ENCODE assay signal across 22 mouse cellular contexts in genomic region chr2:131038197-131038596, GRCm38 (mm10). TPM values are rescaled to one million over a fixed set of nuclear protein-coding genes. Genes with fewer than 3 reads are reported as not detected.
A peak's percentile ranks its signal among the peaks of the same experiment; 100 is the strongest.
DNase-seq lines count a peak whose midpoint lies in the region; TF ChIP-seq lines count a peak whose summit lies in the region.
"Had no signal": no experiment of that assay in that cellular context is flagged by ENCODE, and none has a peak within 500 bp of the region (broad histone marks: within the 10 kb centered on the region; RNA-seq: fewer than 3 reads in every experiment).

No protein-coding gene starts in this region.

- H3K27me3 ChIP-seq in heart, embryonic 10.5 days (ENCODE audit: insufficient read depth, poor library complexity, severe bottlenecking) = peaks cover 65% of the 10 kb centered on the region

- H3K36me3 ChIP-seq in heart, embryonic 10.5 days = no peaks in the 10 kb centered on the region
- H3K36me3 ChIP-seq: embryonic facial prominence, embryonic 12.5 days; embryonic facial prominence, embryonic 15.5 days; forebrain, embryonic 10.5 days; forebrain, embryonic 12.5 days had no signal

- intact Hi-C loops in gastrocnemius, adult 2 months (cut with DNase I) = no loop called here

- H3K27ac ChIP-seq in gastrocnemius, adult 2 months = 0 out of 2 replicates have a peak overlapping the region, but pooled peaks have one; percentile 24
- no peak overlapping the region for H3K27ac ChIP-seq in heart, embryonic 10.5 days
- peak overlapping the region; percentile 84; the same call in 1 of the 2 replicates for H3K27ac ChIP-seq in layer of hippocampus, adult 2 months
- H3K27ac ChIP-seq: embryonic facial prominence, embryonic 12.5 days; embryonic facial prominence, embryonic 15.5 days; forebrain, embryonic 10.5 days; forebrain, embryonic 12.5 days had no signal

- no peak for TF ChIP-seq CTCF in gastrocnemius, adult 2 months (IDR thresholded peaks at IDR 0.05)
- TF ChIP-seq CTCF in layer of hippocampus, adult 2 months (conservative IDR thresholded peaks at IDR 0.05) = no peak

- H3K9me3 ChIP-seq in heart, embryonic 10.5 days = no peaks in the 10 kb centered on the region
- H3K9me3 ChIP-seq: embryonic facial prominence, embryonic 12.5 days; embryonic facial prominence, embryonic 15.5 days; forebrain, embryonic 10.5 days; forebrain, embryonic 12.5 days had no signal

- no peak for DNase-seq in gastrocnemius, adult 2 months
- DNase-seq in gastrocnemius, postnatal 25 days = no peak
- DNase-seq in heart, embryonic 10.5 days (ENCODE audit: low spot score) = peak; percentile 51
- DNase-seq in heart, adult 18-20 months = no peak
- no peak for DNase-seq in layer of hippocampus, adult 2 months (ENCODE audit: low spot score in 2 of 2)
- no peak for DNase-seq in layer of hippocampus, postnatal 36 days
- no peak for DNase-seq in kidney, adult 18-20 months
- DNase-seq: adrenal gland, postnatal 25 days; cerebellum, adult 11 months; cerebellum, adult 18-20 months; cerebellum, adult 8-10 months; cerebellum, adult 9-11 months; cerebellum, postnatal 36 days; embryo, embryonic 11 days had no signal

- peaks cover 13% of the 10 kb centered on the region for H3K4me1 ChIP-seq in heart, embryonic 10.5 days

- no peak overlapping the region for H3K4me3 ChIP-seq in gastrocnemius, adult 2 months
- no peak overlapping the region for H3K4me3 ChIP-seq in heart, embryonic 10.5 days
- no peak overlapping the region for H3K4me3 ChIP-seq in layer of hippocampus, adult 2 months
- H3K4me3 ChIP-seq: embryonic facial prominence, embryonic 12.5 days; embryonic facial prominence, embryonic 15.5 days; erythroblast, embryonic 14.5 days; forebrain, embryonic 10.5 days; forebrain, embryonic 12.5 days had no signal

- WGBS in heart, embryonic 10.5 days = 92% methylated on average over 6 of the region's 6 CpGs

RNA-seq across cellular contexts. Expression of gene Gfra4, which starts 4.7 kb away (rescaled TPM):
- 1 to 10 TPM; 1.1 to 1.7 TPM for total RNA-seq in gastrocnemius, adult 2 months (2021)
- total RNA-seq in gastrocnemius, postnatal 25 days (2021) = 1 to 10 TPM; 1.8 to 3.2 TPM
- 3.3 and 4.9 TPM in 2 replicates for polyA plus RNA-seq in heart, embryonic 10.5 days (2016; fragmentation: Nextera tagmentation; extraction: Ambion mirVana)
- total RNA-seq in heart, adult 18-20 months (2021) = 10 to 100 TPM in 1 of 2 experiments, 1 to 10 TPM in 1; 6.2 to 10.2 TPM
- total RNA-seq in layer of hippocampus, adult 2 months (2021) = 10 to 100 TPM; 62.8 to 64.0 TPM
- 10 to 100 TPM; 60.3 to 67.9 TPM for total RNA-seq in layer of hippocampus, postnatal 36 days (2021)
- total RNA-seq: common myeloid progenitor, adult 5-6 weeks; MEL had no signal
- polyA plus RNA-seq: erythroblast, embryonic 14.5 days had no signal

RNA-seq across cellular contexts. Expression of gene Adam33, which starts 25.4 kb away (rescaled TPM):
- 1 to 10 TPM; 2.5 TPM for total RNA-seq in gastrocnemius, adult 2 months (2021)
- total RNA-seq in gastrocnemius, postnatal 25 days (2021) = 1 to 10 TPM; 1.7 to 4.7 TPM
- 4.2 and 6.5 TPM in 2 replicates for polyA plus RNA-seq in heart, embryonic 10.5 days (2016; fragmentation: Nextera tagmentation; extraction: Ambion mirVana)
- 1 to 10 TPM; 1.3 to 1.9 TPM for total RNA-seq in heart, adult 18-20 months (2021)
- under 1 TPM; 0.59 to 0.76 TPM for total RNA-seq in layer of hippocampus, adult 2 months (2021)
- total RNA-seq in layer of hippocampus, postnatal 36 days (2021) = under 1 TPM in 1 of 2 experiments, not detected in 1; 0.40 TPM
- total RNA-seq: common myeloid progenitor, adult 5-6 weeks had no signal
- polyA plus RNA-seq: C2C12 had no signal

RNA-seq across cellular contexts. Expression of gene Siglec1, which starts 48.4 kb away (rescaled TPM):
- total RNA-seq in gastrocnemius, adult 2 months (2021) = under 1 TPM; 0.36 to 0.39 TPM
- 1 to 10 TPM in 1 of 2 experiments, under 1 TPM in 1; 0.64 to 1.2 TPM for total RNA-seq in gastrocnemius, postnatal 25 days (2021)
- polyA plus RNA-seq in heart, embryonic 10.5 days (2016; fragmentation: Nextera tagmentation; extraction: Ambion mirVana) = 0.05 and 0.08 TPM in 2 replicates
- total RNA-seq in heart, adult 18-20 months (2021) = 1 to 10 TPM; 1.9 to 6.5 TPM
- under 1 TPM; 0.20 to 0.46 TPM for total RNA-seq in layer of hippocampus, adult 2 months (2021)
- total RNA-seq in layer of hippocampus, postnatal 36 days (2021) = under 1 TPM; 0.27 to 0.33 TPM

Comparison
In these comparisons a context has a peak if more than half of its experiments do, and no peak if none do; other contexts are left out.
1. RNA of gene Gfra4, which starts 4.7 kb away (total RNA-seq): 60.3 to 67.9 TPM in layer of hippocampus, postnatal 36 days and 62.8 to 64.0 TPM in layer of hippocampus, adult 2 months; 6.2 to 10.2 TPM in heart, adult 18-20 months, 1.8 to 3.2 TPM in gastrocnemius, postnatal 25 days and 1.1 to 1.7 TPM in gastrocnemius, adult 2 months; every median in the first group is over 4 times any median in the second.